Mouse (Mus musculus) kidney, adult 2 months (tissue): ENCODE measurements around the gene Ror2. TPM values are rescaled to one million over a fixed set of nuclear protein-coding genes. Genes with fewer than 3 reads are reported as not detected.

ENCODE experiments used
- DNase-seq: peaks from one replicate; pipeline ENCODE4 v3.0.0; 2021
- H3K27ac ChIP-seq: fragments of 200-500 bp; 2 replicates; pipeline ENCODE4 v1.5.1; 2012; ENCODE audit warnings: low read depth, low read length, control low read depth, inconsistent platforms; ENCODE audit not compliant: insufficient read depth
- H3K27me3 ChIP-seq: fragments of 200-500 bp; replicated peaks from 2 replicates; pipeline ENCODE4 v1.6.1; 2012; ENCODE audit warnings: mild to moderate bottlenecking, moderate library complexity, low read length, inconsistent platforms; ENCODE audit not compliant: control insufficient read depth, insufficient read depth
- H3K36me3 ChIP-seq: fragments of 200-500 bp; 2 replicates; pipeline ENCODE4 v1.6.1; 2012; ENCODE audit warnings: mild to moderate bottlenecking, moderate library complexity, low read length, inconsistent platforms; ENCODE audit not compliant: control insufficient read depth, insufficient read depth
- H3K4me1 ChIP-seq: fragments of 200-500 bp; 2 replicates; pipeline ENCODE4 v1.6.1; 2011; ENCODE audit warnings: low read length; ENCODE audit not compliant: control insufficient read depth, insufficient read depth
- H3K4me3 ChIP-seq: fragments of 200-500 bp; 2 replicates; pipeline ENCODE4 v1.5.1; 2011; ENCODE audit warnings: mild to moderate bottlenecking, low read depth, low read length, control low read depth; ENCODE audit not compliant: insufficient read depth
- CTCF ChIP-seq: fragments of 200-500 bp; conservative IDR thresholded peaks from 2 replicates; pipeline ENCODE4 v1.5.1; 2011; ENCODE audit warnings: low read depth, mild to moderate bottlenecking, control low read depth, low read length, moderate library complexity, mixed read lengths; ENCODE audit not compliant: insufficient read depth, insufficient read length
- POLR2A ChIP-seq: fragments of 200-500 bp; IDR thresholded peaks from one replicate; pipeline ENCODE4 v1.6.1; 2011; ENCODE audit warnings: low read depth, low read length, control low read depth
- WGBS: fragments of 180-500 bp; shearing (Covaris S2); methylation state at CpG from one replicate; pipeline ENCODE4 v1.1.7; 2018; 5-methylcytosine and 5-hydroxymethylcytosine counted together
- polyA plus RNA-seq: library from polyadenylated mRNA; depleted of rRNA; stranded (reverse); fragments of >200 nt; gene quantifications from 2 replicates; pipeline ENCODE4 v1.2.3, GENCODE M21; 2012

Ror2 gene
- polyA plus RNA-seq, 1 experiment = 3.7 TPM

GRCm38 (mm10) chr13:53188935-53189334 is 97.0 kb downstream of the Ror2 start:
- no peak overlapping the region for H3K4me3 ChIP-seq
- no peaks in the 10 kb centered on the region for H3K27me3 ChIP-seq
- no peaks in the 10 kb centered on the region for H3K36me3 ChIP-seq
- H3K4me1 ChIP-seq = no peaks in the 10 kb centered on the region
- TF ChIP-seq POLR2A (no peak), CTCF (no peak)
- DNase-seq = no peak
- no peak overlapping the region for H3K27ac ChIP-seq
- WGBS = 58% methylated on average over 10 of the region's 10 CpGs

- Histone ChIP-seq H3K4me3 (no peak overlapping the region), H3K27me3 (no peaks in the 10 kb centered on the region), H3K36me3 (no peaks in the 10 kb centered on the region), H3K27ac (no peak overlapping the region), H3K4me1 (no peaks in the 10 kb centered on the region)
- 87% methylated on average over 1 of the region's 1 CpGs for WGBS
- DNase-seq = no peak
- TF ChIP-seq POLR2A (no peak), CTCF (no peak)
Measured at GRCm38 (mm10) chr13:53184858-53185257, 101.1 kb downstream of the Ror2 start.

- TF ChIP-seq POLR2A (no peak), CTCF (no peak)
- 83% methylated on average over 5 of the region's 5 CpGs for WGBS
- Histone ChIP-seq H3K36me3 (no peaks in the 10 kb centered on the region), H3K4me1 (no peaks in the 10 kb centered on the region), H3K4me3 (no peak overlapping the region), H3K27ac (no peak overlapping the region), H3K27me3 (no peaks in the 10 kb centered on the region)
- no peak for DNase-seq
Measured at GRCm38 (mm10) chr13:53184149-53184548, 101.8 kb downstream of the Ror2 start.

GRCm38 (mm10) chr13:53183161-53183577 is 102.8 kb downstream of the Ror2 start:
- Histone ChIP-seq H3K36me3 (no peaks in the 10 kb centered on the region), H3K4me3 (no peak overlapping the region), H3K27ac (no peak overlapping the region), H3K27me3 (no peaks in the 10 kb centered on the region), H3K4me1 (no peaks in the 10 kb centered on the region)
- no peak for DNase-seq
- 50% methylated on average over 8 of the region's 8 CpGs for WGBS
- TF ChIP-seq CTCF (no peak), POLR2A (no peak)

GRCm38 (mm10) chr13:53178594-53178993 is 107.3 kb downstream of the Ror2 start:
- DNase-seq = peak; percentile 66
- no peaks in the 10 kb centered on the region for H3K27me3 ChIP-seq

GRCm38 (mm10) chr13:53178171-53178570 is 107.8 kb downstream of the Ror2 start:
- Histone ChIP-seq H3K36me3 (no peaks in the 10 kb centered on the region), H3K4me3 (no peak overlapping the region), H3K27me3 (no peaks in the 10 kb centered on the region), H3K4me1 (no peaks in the 10 kb centered on the region), H3K27ac (no peak overlapping the region)
- DNase-seq = peak; percentile 41
- TF ChIP-seq CTCF (no peak), POLR2A (no peak)
- 38% methylated on average over 4 of the region's 4 CpGs for WGBS

More at GRCm38 (mm10) chr13:53178594-53178993, 107.3 kb downstream of the Ror2 start:
- TF ChIP-seq POLR2A (no peak), CTCF (no peak)
- H3K4me1 ChIP-seq = no peaks in the 10 kb centered on the region
- no peak overlapping the region for H3K4me3 ChIP-seq
- no peaks in the 10 kb centered on the region for H3K36me3 ChIP-seq
- H3K27ac ChIP-seq = no peak overlapping the region
- 1% methylated on average over 13 of the region's 13 CpGs for WGBS

GRCm38 (mm10) chr13:53177424-53177718 is 108.6 kb downstream of the Ror2 start:
- no peak for DNase-seq
- Histone ChIP-seq H3K27ac (no peak overlapping the region), H3K36me3 (no peaks in the 10 kb centered on the region), H3K4me1 (no peaks in the 10 kb centered on the region), H3K27me3 (no peaks in the 10 kb centered on the region), H3K4me3 (no peak overlapping the region)
- TF ChIP-seq CTCF (no peak), POLR2A (no peak)
- 49% methylated on average over 7 of the region's 7 CpGs for WGBS

GRCm38 (mm10) chr13:53176695-53177423 is 109.1 kb downstream of the Ror2 start:
- DNase-seq = no peak
- H3K4me1 ChIP-seq = no peaks in the 10 kb centered on the region
- WGBS = 61% methylated on average over 10 of the region's 10 CpGs

More at GRCm38 (mm10) chr13:53176695-53177423, 109.1 kb downstream of the Ror2 start:
- Histone ChIP-seq H3K36me3 (no peaks in the 10 kb centered on the region), H3K4me3 (no peak overlapping the region), H3K27me3 (no peaks in the 10 kb centered on the region), H3K27ac (no peak overlapping the region)
- TF ChIP-seq POLR2A = no peak
- TF ChIP-seq CTCF = no peak
